Mouse (Mus musculus): ENCODE measurements around the gene Ntf5. TPM values are rescaled to one million over a fixed set of nuclear protein-coding genes. Genes with fewer than 3 reads are reported as not detected.
"Not testable (repeated sequence)": the region's sequence is repeated elsewhere in the genome, so short reads cannot be mapped to it uniquely, and the experiment has no call there.

The Ntf5 gene
- total RNA-seq, 2 experiments from 2014 or later: 0.10 TPM; not detected in 1

DNA sequence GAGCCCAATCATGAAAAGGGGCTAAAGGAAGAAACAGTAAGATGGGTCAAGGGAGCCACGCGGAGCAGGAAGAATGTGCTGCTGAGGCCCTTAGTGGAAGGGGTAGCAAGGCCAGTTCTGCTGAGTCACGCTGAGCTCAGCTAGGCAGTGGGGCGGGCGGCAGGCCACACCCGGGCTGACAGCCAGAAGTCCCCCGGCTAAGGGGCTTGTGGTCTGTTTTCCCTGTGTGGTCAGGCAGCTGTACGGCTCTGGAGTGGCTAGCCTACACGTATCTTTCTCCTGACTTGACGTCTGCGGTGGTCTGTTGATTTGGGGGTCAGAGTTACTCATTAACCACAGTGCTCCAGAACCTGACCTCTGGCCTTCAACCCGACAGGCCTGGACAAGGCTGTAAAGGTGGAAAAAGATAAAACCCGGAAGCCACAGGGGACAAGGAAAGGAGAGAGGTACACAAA lies 47.4 kb downstream of the Ntf5 start:
- ATAC-seq (replicated peaks; ENCODE audit: poor library complexity): peak; percentile 54

DNA sequence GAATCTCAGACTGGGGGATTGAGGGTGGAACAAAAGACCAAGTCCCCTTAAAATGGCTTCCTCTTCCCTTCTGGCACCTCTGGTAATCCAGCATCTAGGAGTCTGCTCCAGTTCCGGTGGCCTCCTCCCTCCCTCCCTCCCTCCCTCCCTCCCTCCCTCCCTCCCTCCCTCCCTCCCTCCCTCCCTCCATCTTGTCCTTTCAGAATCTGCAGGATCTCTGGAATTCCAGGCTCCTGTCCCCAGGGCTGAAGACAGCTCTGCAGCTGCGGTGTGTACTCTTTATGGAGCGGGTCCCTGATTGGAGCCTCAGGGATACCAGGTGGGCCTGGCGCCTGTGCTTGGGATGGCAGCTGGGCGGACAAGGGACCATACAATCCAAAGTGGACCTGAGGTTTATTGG lies 47.8 kb downstream of the Ntf5 start:
- no peak for ATAC-seq (replicated peaks; ENCODE audit: poor library complexity)

DNA sequence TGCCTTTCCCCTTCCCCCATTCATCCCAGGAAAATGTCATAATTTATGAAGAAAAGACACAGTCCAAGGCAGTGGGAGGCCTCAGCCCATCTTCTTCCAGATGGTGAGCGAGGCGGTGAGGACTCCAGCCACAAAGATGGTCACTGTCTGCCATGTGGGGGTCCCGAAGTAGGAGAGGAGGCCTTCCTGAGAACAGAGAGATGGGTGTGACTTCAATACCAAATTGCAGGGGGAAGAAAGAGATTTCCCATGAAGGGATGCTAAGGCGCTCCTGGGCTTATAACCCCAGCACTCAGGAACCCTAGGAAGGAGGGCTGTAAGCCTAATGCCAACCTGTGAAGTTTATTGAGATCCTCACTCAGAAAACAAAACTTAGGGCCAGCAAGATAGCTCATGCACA lies 48.3 kb downstream of the Ntf5 start:
- ATAC-seq (replicated peaks; ENCODE audit: poor library complexity): no peak

DNA sequence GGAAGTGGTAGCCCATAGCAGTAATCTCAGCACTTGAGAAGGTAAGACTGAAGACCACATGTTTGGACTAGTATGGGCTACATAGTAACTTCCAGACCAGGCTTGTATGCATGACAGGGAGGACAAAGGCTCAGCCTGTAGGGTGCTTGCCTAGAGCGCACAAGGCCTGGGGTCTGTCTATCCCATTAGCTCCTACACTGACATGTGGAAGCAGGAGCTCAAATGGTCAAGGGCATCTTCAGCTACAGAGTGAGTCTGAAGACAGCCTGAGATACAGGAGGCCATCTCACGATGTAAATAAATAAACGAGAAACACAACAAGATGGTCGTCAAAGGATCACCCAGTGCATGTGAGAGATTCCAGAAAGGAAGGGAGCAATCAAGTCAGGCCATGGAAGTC lies 48.8 kb downstream of the Ntf5 start:
- no peak for ATAC-seq (replicated peaks; ENCODE audit: poor library complexity)

DNA sequence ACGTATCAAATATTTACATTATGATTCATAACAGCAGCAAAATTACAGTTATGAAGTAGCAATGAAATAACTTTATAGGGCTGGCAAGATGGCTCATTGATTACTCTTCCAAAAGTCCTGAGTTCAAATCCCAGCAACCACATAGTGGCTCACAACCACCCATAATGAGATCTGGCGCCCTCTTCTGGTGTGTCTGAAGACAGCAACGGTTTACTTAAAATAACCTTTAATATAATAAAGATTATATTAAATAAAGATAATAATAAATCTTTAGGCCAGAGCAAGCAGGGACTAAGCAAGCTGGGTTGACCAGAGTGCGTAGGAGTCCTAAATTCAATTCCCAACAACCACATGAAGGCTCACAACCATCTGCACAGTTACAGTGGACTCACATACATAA lies 49.4 kb downstream of the Ntf5 start:
- ATAC-seq (replicated peaks; ENCODE audit: poor library complexity): not testable (repeated sequence)

DNA sequence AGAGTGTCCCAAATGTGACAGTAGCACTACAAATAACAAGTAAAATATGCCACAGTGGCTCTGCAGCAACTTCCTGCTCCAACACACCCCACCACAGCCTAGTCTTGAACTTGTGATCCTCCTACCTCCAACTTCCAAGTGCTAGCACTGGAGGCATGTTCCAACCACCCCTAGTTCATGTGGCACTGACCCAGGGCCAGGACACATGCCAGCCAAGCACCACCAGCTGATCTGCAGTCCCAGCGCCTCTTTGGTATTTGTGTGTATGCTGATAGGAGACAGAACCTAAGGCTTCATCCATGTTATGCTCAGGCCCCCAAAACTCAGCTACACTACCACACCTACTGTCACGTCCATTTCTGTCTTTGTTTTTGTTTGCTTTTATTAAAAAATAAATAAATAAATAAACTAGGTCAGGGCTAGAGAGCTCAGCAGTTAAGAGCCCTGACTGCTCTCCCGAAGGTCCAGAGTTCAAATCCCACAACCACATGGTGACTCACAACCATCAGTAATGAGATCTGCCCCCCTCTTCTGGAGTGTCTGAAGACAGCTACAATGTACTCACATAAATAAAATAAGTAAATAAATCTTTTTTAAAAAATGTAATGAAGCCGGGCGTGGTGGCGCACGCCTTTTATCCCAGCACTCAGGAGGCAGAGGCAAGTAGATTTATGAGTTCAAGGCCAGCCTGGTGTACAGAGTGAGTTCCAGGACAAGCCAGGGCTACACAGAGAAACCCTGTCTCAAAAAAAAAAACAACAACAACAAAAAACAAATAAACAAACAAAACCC lies 50.7 kb downstream of the Ntf5 start:
- ATAC-seq (replicated peaks; ENCODE audit: poor library complexity): no peak

DNA sequence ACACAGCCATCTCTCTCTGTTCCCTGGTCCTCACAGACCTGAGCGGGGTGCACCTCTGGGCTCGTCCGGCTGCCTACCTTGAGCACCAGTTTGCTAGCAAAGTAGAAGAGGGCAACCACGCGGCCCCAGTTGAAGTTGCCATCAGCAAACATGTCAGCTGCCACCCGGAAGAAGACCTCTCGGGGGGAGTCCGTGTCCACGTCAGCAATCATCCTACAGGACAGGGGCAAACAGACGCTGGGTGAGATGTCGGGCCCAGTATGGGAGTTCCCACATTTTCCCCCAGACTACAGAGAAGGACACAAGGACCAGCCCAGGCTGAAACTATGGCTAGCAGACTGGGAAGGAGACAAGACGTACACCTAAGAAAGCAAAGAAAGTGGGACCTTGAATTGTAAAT lies 51.6 kb downstream of the Ntf5 start:
- ATAC-seq (replicated peaks; ENCODE audit: poor library complexity): no peak

DNA sequence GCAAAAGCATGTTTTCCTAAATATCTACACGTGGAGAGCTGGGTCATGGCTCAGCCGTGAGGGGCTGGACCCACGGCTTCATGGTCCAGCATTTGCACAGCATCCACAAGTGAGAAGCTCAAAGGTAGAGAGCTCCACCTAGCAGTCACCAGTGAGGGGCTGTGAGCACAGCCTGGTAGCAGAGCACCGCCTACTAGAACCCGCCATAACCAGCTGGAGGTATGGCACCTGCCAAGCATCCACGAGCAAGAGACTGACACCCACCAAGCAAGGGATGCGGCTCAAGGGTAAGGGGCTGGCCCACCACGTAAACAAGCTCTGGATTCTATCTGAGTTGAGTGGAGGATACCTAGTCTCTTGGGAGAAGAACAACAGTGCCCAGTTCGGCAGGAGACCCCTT lies 52.1 kb downstream of the Ntf5 start:
- ATAC-seq (replicated peaks; ENCODE audit: poor library complexity): no peak

DNA sequence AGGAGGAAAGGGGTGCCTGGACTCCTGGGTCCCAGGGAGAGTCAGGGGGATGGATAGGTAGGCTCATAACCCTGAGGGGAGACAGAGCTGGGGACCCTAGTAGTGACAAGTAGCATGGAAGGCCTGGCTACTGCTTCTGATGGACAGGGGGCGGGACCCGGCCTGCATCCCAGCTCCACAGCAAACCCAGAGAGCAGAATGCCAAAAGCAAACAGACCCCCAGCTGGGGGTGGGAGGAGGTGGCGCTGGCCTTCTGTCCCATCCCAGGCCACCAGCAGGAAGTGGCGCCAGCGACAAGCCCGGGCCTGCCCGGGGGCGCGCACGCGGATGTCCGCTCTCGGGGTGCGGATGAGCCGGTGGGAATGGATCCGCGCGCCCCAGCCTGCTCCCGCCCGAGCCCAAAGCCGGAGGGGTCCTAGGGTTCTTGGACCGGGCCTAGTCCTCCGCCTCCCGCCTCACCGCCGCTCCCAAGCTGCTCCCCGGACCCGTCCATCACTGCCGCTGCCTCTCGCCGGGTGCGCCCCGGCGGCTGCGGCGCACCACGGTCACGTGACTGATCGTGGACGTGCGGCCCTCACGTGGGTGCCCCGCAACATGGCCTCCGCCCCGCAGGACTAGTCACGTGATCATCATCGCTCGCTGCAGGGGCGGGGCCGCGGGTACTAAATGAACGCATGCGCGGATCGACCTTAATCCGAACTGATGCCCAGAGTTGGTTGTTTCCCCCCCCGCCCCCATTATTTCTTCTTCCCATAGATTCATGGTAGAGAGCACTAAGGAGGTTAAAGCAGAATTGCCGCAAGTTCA lies 53.0 kb downstream of the Ntf5 start, which contains the start of gene Bax:
Gene Bax, minus strand, starts transcription at position 616 of the 807 bp plus-strand sequence.
- ATAC-seq (replicated peaks; ENCODE audit: poor library complexity): peak; percentile 86

Other genes starting within 250 kb of the Ntf5 start
Only the 30 nearest of the 33 such genes appear.
- 0.15 TPM in 1 of 2 replicates, not detected in the other for gene Ccdc155, start 208.8 kb upstream of the Ntf5 start, total RNA-seq (2015)
- gene Ccdc155, start 208.8 kb upstream of the Ntf5 start, total RNA-seq (2017): 0.34 TPM in 1 of 2 replicates, not detected in the other
- gene Dkkl1, start 201.5 kb upstream of the Ntf5 start, total RNA-seq (2015): 3.8 and 5.4 TPM in 2 replicates
- 4.2 and 5.6 TPM in 2 replicates for gene Dkkl1, start 201.5 kb upstream of the Ntf5 start, total RNA-seq (2017)
- 2.2 TPM in 1 of 2 replicates, not detected in the other for gene Tead2, start 197.9 kb upstream of the Ntf5 start, total RNA-seq (2015)
- 0.20 TPM in 1 of 2 replicates, not detected in the other for gene Tead2, start 197.9 kb upstream of the Ntf5 start, total RNA-seq (2017)
- gene Cd37, start 174.6 kb upstream of the Ntf5 start, total RNA-seq (2015): 104 and 124 TPM in 2 replicates
- gene Cd37, start 174.6 kb upstream of the Ntf5 start, total RNA-seq (2017): 76.6 and 81.9 TPM in 2 replicates
- gene Slc6a16, start 172.6 kb upstream of the Ntf5 start, total RNA-seq (2015): not detected in 2 replicates
- gene Slc6a16, start 172.6 kb upstream of the Ntf5 start, total RNA-seq (2017): not detected in 2 replicates
- 0.10 TPM in 1 of 2 replicates, not detected in the other for gene Slc6a21, start 136.2 kb upstream of the Ntf5 start, total RNA-seq (2015)
- gene Slc6a21, start 136.2 kb upstream of the Ntf5 start, total RNA-seq (2017): not detected in 2 replicates
- 1.0 and 1.8 TPM in 2 replicates for gene Trpm4, start 79.9 kb upstream of the Ntf5 start, total RNA-seq (2015)
- 1.2 and 1.4 TPM in 2 replicates for gene Trpm4, start 79.9 kb upstream of the Ntf5 start, total RNA-seq (2017)
- not detected in 2 replicates for gene Hrc, start 78.4 kb upstream of the Ntf5 start, total RNA-seq (2015)
- not detected in 2 replicates for gene Hrc, start 78.4 kb upstream of the Ntf5 start, total RNA-seq (2017)
- not detected in 2 replicates for gene Ppfia3, start 46.7 kb upstream of the Ntf5 start, total RNA-seq (2015)
- not detected in 2 replicates for gene Ppfia3, start 46.7 kb upstream of the Ntf5 start, total RNA-seq (2017)
- gene Lin7b, start 43.1 kb upstream of the Ntf5 start, total RNA-seq (2015): not detected in 2 replicates
- not detected in 2 replicates for gene Lin7b, start 43.1 kb upstream of the Ntf5 start, total RNA-seq (2017)
- 105 and 107 TPM in 2 replicates for gene Snrnp70, start 18.0 kb upstream of the Ntf5 start, total RNA-seq (2015)
- 387 and 490 TPM in 2 replicates for gene Snrnp70, start 18.0 kb upstream of the Ntf5 start, total RNA-seq (2017)
- gene Kcna7, start 8.0 kb upstream of the Ntf5 start, total RNA-seq (2015): not detected in 2 replicates
- not detected in 2 replicates for gene Kcna7, start 8.0 kb upstream of the Ntf5 start, total RNA-seq (2017)
- not detected in 2 replicates for gene Lhb, start 7.1 kb downstream of the Ntf5 start, total RNA-seq (2015)
- gene Lhb, start 7.1 kb downstream of the Ntf5 start, total RNA-seq (2017): not detected in 2 replicates
- gene Gys1, start 21.1 kb downstream of the Ntf5 start, total RNA-seq (2015): 22.6 and 26.2 TPM in 2 replicates
- 22.3 and 24.4 TPM in 2 replicates for gene Gys1, start 21.1 kb downstream of the Ntf5 start, total RNA-seq (2017)
- 180 and 205 TPM in 2 replicates for gene Ruvbl2, start 24.4 kb downstream of the Ntf5 start, total RNA-seq (2015)
- gene Ruvbl2, start 24.4 kb downstream of the Ntf5 start, total RNA-seq (2017): 170 and 193 TPM in 2 replicates
- gene Ftl1, start 46.2 kb downstream of the Ntf5 start, total RNA-seq (2015): 1,479 and 1,608 TPM in 2 replicates
- 770 and 961 TPM in 2 replicates for gene Ftl1, start 46.2 kb downstream of the Ntf5 start, total RNA-seq (2017)
- 20.7 and 21.5 TPM in 2 replicates for gene Bax, start 53.2 kb downstream of the Ntf5 start, total RNA-seq (2015)
- 29.6 and 35.2 TPM in 2 replicates for gene Bax, start 53.2 kb downstream of the Ntf5 start, total RNA-seq (2017)
- 0.07 TPM in 1 of 2 replicates, not detected in the other for gene Tulp2, start 68.2 kb downstream of the Ntf5 start, total RNA-seq (2015)
- not detected in 2 replicates for gene Tulp2, start 68.2 kb downstream of the Ntf5 start, total RNA-seq (2017)
- gene Gm45808, start 73.1 kb downstream of the Ntf5 start, total RNA-seq (2015): not detected in 2 replicates
- not detected in 2 replicates for gene Gm45808, start 73.1 kb downstream of the Ntf5 start, total RNA-seq (2017)
- 18.6 and 22.4 TPM in 2 replicates for gene Dhdh, start 75.1 kb downstream of the Ntf5 start, total RNA-seq (2015)
- 18.1 and 20.7 TPM in 2 replicates for gene Dhdh, start 75.1 kb downstream of the Ntf5 start, total RNA-seq (2017)
- 112 and 114 TPM in 2 replicates for gene Nucb1, start 96.7 kb downstream of the Ntf5 start, total RNA-seq (2015)
- gene Nucb1, start 96.7 kb downstream of the Ntf5 start, total RNA-seq (2017): 387 and 408 TPM in 2 replicates
- 46.2 and 56.7 TPM in 2 replicates for gene Ppp1r15a, start 112.6 kb downstream of the Ntf5 start, total RNA-seq (2015)
- 70.0 and 90.7 TPM in 2 replicates for gene Ppp1r15a, start 112.6 kb downstream of the Ntf5 start, total RNA-seq (2017)
- gene Plekha4, start 112.6 kb downstream of the Ntf5 start, total RNA-seq (2015): 0.67 TPM in 1 of 2 replicates, not detected in the other
- gene Plekha4, start 112.6 kb downstream of the Ntf5 start, total RNA-seq (2017): 0.04 and 0.34 TPM in 2 replicates
- 0.22 and 5.5 TPM in 2 replicates for gene Hsd17b14, start 141.2 kb downstream of the Ntf5 start, total RNA-seq (2015)
- 1.2 and 8.2 TPM in 2 replicates for gene Hsd17b14, start 141.2 kb downstream of the Ntf5 start, total RNA-seq (2017)
- gene Bcat2, start 156.5 kb downstream of the Ntf5 start, total RNA-seq (2015): 43.5 and 55.9 TPM in 2 replicates
- 37.0 and 44.0 TPM in 2 replicates for gene Bcat2, start 156.5 kb downstream of the Ntf5 start, total RNA-seq (2017)
- not detected in 2 replicates for gene Fgf21, start 201.8 kb downstream of the Ntf5 start, total RNA-seq (2015)
- not detected in 2 replicates for gene Fgf21, start 201.8 kb downstream of the Ntf5 start, total RNA-seq (2017)
- not detected in 2 replicates for gene Fut1, start 203.6 kb downstream of the Ntf5 start, total RNA-seq (2015)
- gene Fut1, start 203.6 kb downstream of the Ntf5 start, total RNA-seq (2017): not detected in 2 replicates
- gene Izumo1, start 208.1 kb downstream of the Ntf5 start, total RNA-seq (2015): 0.32 TPM in 1 of 2 replicates, not detected in the other
- 0.24 TPM in 1 of 2 replicates, not detected in the other for gene Izumo1, start 208.1 kb downstream of the Ntf5 start, total RNA-seq (2017)
- gene Rasip1, start 213.8 kb downstream of the Ntf5 start, total RNA-seq (2015): 0.10 TPM in 1 of 2 replicates, not detected in the other
- 0.08 TPM in 1 of 2 replicates, not detected in the other for gene Rasip1, start 213.8 kb downstream of the Ntf5 start, total RNA-seq (2017)
- gene Mamstr, start 226.3 kb downstream of the Ntf5 start, total RNA-seq (2015): 0.64 TPM in 1 of 2 replicates, not detected in the other
- 0.12 TPM in 1 of 2 replicates, not detected in the other for gene Mamstr, start 226.3 kb downstream of the Ntf5 start, total RNA-seq (2017)